Mouse (Mus musculus): ENCODE results near the gene Ncbp3.
"Not testable (repeated sequence)": the region's sequence is repeated elsewhere in the genome, so short reads cannot be mapped to it uniquely, and the experiment has no call there.

Gene Ncbp3

DNA sequence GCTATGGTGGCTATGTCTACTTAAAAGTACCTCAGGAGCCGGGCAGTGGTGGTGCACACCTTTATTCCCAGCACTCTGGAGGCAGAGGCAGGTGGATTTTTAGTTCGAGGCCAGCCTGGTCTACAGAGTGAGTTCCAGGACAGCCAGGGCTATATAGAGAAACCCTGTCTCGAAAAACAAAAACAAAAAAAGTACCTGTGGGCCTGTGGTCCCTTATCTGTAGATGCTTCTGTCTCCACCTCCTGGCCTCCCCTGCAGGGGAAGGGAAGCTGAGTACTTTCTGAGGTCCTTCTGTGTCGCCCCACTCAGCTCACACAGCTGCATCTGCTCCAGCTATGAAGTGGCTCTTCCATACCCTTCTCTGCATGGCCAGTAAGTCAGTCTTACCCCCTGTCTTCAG lies 42.7 kb downstream of the Ncbp3 start, which contains the start of gene Itgae:
Gene Itgae, plus strand, starts transcription at position 301 of the 400 bp plus-strand sequence.
- no peak for DNase-seq

GRCm38 (mm10) chr11:73090826-73091225 lies 43.2 kb downstream of the Ncbp3 start:
- no peak for DNase-seq

DNA sequence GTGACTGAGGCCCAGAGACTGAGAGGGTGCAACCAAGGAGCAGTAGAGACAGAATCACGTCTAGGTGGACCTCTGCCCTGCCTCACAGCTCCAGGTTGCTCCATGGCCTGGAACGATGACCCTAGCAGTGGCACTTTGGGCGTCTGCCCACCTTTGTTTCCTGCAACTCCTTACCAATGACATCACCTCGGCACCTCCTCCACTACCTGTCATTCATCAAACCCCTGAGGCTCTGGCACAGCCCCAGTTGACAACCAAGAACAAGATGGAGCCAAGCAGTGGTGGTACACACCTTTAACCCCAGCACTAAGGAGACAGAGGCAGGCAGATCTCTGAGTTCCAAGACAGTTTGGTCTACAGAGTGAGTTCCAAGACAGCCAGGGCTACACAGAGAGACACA lies 44.5 kb downstream of the Ncbp3 start:
- no peak for DNase-seq

- DNase-seq: no peak
These were observed 45.3 kb downstream of the Ncbp3 start for GRCm38 (mm10) chr11:73092877-73093276.

GRCm38 (mm10) chr11:73094231-73094995 lies 46.8 kb downstream of the Ncbp3 start:
- peak in 1 of 2 experiments; percentile 33 for DNase-seq

DNA sequence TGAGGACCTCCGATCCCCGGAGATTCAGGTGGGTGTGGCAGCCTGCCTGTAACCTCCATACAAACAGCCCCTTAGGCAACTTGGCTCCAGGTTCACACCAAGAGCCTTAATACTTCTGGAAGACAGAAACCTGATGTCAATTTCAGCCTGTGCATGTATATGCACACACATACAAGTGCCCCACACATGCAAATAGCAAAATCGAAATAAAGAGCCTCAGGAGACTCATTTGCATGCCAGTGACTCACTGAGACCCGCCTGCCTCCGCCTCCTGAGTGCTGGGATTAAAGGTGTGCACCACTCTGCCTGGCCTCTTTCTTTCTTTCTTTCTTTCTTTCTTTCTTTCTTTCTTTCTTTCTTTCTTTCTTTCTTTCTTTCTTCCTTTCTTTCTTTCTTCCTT lies 51.3 kb downstream of the Ncbp3 start:
- no peak for DNase-seq

DNA sequence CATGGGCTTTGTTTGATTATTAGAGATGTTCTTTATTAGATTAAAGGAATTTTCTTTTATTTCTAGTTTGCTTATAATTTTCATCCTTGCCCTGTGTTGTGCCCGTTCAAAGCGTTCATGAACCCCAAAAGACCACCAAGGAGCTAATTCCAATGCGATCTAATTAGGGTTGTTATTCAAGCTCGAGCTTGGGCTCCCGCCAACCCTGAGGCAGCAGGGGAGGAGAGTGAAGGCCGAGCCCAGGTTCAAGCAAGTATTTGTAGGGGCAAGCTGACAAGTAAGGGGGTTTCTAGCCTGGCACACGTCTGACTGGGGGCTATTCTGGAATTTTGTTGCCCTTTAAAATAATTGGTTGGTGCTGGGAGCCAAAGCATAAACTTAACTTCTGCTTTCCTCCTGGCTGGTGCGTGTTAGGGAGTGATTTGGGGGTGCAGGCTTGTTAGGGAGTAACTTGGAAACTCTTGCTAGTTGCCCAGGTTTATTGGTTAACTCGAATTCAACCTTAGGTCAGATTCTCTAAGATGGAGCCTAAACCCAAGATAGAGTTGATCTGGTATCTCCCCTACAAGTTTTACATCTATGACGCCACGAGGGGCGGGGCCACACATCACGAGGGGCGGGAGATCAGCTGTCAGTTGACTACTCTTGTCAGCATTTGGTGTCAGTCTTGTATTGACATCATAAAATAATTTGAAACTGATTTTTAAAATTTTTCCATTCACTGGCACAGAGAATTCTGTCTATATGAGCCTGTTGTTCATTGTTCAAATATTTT lies 52.6 kb downstream of the Ncbp3 start:
- DNase-seq: no peak

DNA sequence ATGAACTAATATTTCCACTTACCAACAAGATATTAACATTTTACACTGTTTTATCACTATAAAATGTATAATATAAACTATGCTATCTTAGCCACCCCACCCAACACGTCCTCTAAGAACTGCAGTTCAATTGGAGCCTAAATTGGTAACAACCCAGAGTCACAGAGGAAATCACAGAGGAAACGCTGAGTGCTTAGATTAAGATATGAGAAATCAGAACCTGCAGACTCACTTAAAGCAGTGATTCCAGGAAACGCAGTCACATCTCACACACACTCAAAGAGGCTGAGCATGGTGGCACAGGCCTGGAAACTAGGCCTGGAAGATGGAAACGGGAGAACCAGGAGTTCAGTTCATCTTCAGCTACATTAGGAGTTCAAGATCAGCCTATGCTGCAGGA lies 53.7 kb downstream of the Ncbp3 start:
- DNase-seq: no peak

GRCm38 (mm10) chr11:73105246-73105645 lies 57.7 kb downstream of the Ncbp3 start:
- no peak for DNase-seq

GRCm38 (mm10) chr11:73107358-73107757 lies 59.8 kb downstream of the Ncbp3 start:
- DNase-seq: not testable (repeated sequence)

GRCm38 (mm10) chr11:73108195-73108897 lies 60.8 kb downstream of the Ncbp3 start:
- peak in 1 of 2 experiments; percentile 44 for DNase-seq

DNA sequence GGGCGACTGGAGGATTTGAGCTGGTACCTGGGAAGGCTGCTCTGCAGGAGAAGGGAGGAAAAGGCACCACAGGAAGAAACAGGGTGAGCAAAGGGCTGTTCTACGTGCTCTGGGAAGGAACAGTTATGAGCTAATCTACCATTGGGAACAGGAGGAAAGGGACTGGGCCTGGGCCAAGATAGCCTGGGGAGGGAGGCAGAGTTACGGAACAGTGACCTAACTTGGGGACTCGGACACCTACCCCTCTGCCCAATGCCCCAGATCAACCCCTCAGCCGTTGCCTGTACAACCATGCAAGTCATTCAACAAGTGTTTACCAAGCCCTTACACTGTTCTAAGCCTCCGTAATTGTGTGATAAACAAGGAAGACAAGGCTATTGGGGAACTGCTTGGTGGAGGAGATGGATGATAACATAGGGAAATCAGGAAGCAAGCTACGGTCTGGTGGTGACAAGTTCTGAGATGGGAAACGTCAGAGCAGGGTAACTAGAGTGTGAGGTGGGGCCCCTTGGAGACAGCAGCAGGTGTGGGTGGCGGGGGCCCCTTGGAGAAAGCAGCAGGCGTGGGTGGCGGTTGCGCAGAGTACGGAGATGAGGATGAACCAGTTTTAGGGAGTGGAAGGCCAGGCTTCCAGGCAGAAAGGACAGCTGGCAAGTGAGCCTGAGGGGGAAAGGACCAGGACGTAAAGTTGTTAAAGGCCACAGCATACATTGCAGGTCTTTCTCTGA lies 61.5 kb downstream of the Ncbp3 start:
- DNase-seq: no peak

- no peak for DNase-seq
These were observed 62.4 kb downstream of the Ncbp3 start for GRCm38 (mm10) chr11:73109941-73110340.

DNA sequence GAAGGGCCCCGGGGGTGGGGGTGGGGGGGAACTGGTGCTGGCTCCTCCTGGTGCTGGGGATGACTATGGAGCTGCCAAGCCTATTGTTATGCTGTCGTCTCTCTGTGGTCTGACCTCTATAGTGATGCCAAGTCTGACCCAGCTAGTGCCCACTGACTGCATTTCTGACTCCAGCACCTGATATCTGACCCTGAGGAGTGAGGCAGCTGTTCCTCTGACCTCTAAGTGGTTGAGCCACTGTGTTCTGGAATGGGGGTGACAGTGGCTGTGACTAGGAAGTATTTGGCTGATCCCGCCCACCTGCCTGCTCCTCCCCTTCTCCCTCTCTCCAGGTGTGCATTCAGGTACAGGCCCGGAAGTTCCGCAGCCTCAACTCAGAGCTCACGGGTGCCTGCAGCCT lies 63.8 kb downstream of the Ncbp3 start:
- DNase-seq: no peak

DNA sequence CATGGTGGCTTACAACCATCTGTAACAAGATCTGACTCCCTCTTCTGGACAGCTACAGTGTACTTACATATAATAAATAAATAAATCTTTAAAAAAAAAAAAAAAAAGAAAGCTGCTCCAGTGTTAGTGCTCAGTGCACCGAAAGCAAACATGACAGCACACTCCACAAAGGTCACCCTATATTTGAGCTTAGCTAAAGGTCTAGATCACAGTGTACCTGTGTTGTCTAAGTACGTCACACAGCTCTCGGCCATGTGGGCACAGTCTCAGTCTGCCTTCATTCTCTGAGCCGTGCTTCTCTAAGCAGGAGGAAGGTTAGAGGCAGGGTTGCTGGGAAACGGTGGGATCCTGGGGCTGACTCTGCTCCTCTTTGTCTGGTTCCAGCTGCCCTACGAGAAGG lies 78.9 kb downstream of the Ncbp3 start:
- no peak for DNase-seq

- peak in 1 of 2 experiments; percentile 22 for DNase-seq
These were observed 83.4 kb downstream of the Ncbp3 start for GRCm38 (mm10) chr11:73131020-73131419.

DNA sequence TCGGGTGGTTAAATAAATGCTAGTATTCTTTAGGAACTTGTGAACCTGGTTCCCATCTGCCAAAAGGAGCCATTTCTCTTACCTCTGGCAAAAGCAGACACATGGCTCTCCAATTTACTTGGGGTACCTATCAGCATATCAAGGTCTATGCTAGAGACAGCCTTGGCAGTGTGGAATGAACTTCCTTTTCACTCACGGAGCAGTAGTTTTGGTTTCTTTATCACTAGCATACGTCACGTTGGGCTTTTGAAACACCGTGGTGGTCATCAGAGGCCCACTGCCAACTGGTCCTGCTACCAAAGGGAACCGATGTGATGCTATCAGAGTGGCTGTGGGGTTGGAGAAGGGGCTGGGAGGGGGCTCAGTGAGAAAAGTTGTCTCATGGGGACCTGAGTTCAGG lies 85.4 kb downstream of the Ncbp3 start:
- no peak for DNase-seq

DNA sequence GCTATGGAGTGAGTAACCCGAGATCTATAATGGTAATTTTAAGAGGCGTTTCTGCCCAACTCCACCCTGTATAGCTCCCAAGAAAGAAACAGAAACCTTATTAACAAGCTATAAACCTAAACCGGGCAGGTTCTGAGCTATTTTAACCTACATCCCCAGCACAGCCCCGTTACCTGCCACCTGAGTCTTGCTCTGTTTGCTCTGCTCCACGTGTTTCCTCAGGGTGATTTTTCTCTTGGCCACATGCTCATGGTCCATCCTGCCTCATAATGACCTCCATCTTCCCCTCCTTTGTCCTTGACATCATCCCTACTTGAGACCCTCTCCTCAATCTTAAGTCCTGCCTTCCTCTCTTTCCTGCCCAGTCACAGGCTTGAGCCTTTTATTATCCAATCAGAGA lies 86.6 kb downstream of the Ncbp3 start:
- DNase-seq: no peak

DNA sequence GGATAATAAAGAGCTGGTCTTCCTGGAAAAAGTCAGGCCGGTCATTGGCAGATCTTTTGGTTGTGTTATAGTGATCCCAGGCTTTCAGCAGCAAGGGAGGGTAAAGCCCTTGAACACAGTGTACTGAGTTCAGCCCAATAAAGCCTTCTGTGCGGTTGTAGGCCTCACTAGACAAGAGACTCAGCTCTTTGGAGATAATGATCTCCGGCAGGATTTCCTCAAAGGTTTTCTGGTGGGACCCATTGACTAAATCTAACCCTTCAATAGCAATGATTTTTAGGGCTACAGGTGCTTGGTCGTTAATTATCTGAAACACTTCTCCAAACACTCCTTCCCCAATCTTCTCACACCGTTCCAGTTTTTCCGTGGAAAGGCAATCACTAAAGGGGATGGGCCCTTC lies 89.0 kb downstream of the Ncbp3 start:
- no peak for DNase-seq

DNA sequence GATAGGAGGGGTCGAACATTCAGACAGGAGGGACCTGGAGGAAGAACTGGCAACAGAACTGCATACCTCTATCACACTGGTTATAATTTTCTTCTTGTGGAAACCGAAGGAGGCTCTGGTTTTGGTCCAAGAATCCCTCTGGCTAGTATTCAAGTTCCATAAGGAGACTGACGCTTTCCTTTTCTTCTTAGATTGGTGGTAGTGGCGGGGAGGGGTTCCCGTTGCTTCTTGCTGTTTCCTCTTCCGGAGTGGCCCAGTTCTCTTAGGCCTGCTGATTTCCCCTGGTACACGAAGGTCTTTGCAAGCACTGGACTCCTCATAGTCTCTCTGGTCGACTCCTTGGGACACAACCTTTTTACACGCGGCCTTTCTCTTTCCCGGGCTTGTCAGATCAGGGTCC lies 89.5 kb downstream of the Ncbp3 start:
- DNase-seq: no peak

DNA sequence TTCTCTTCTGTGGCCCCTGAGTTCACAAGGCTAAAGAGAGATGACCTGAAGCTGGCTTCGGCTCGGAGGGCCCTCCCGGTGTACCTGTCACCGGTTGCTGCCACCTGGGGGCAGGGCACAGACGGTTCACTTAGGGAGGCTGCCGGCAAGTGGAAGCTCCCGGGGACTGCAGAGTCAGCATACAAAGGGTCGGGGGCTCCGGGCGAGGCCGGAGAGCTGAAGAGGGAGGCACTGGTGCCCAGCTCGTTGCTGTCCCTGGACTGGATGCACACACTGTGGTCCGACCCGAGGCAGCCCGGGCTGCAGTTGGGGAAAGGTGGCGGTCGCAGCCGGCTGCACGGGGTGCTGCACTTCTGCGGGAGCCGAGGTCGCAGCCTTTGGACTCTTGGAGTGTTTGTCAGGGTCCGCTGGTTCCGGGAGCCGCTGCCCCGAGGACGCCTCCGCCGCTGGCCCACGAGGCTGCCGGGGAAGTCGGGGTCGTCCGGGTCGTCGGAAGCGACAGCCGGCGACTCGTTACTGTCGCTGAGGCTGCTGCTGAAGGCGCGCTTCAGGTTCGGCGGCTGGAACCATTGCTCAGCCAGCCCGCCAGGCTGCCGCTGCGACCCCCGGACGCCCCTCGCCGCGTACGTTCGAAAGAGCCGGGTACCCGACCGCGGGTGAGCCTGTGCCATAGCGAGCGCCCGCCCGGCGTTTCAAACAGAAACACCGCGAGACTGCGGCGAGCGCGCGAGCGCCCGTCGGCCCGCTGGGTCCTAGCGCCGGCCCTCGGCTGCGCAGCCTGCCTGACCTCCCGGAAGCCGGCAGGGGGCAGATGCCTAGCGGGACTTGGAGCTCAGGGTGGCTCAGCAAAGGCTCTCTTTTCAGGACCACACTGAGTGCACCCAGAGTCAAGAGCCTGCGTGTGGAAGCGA lies 90.3 kb downstream of the Ncbp3 start, which contains the start of gene Haspin:
Gene Haspin, minus strand, starts transcription at position 704 of the 911 bp plus-strand sequence.
- peak; percentile 82 to 83 for DNase-seq
